9 mouse cellular contexts compared by ENCODE assay signal in the genomic region with DNA sequence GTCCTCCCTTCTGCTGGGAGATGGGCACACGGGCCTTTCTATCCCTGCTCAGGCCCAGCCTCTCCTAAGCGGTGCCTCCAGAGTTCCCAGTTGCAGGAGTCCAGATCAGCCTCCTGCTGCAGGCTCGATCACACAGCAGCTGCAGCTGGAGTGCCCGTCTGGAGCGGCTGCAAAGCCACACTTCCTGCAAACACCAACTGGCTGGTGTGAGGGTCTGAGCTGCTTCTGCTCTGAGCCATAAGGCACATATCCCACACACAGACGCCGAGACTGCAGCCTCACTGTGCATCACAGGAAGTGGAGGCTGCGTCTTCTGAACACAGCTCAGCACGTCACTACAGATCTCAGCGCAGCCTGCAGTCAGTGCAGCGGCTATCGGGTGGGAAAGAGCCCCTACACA. TPM values are rescaled to one million over a fixed set of nuclear protein-coding genes. Genes with fewer than 3 reads are reported as not detected.
DNase-seq lines count a peak whose midpoint lies in the region; ATAC-seq and TF ChIP-seq lines count a peak whose summit lies in the region.
"Had no signal": no experiment of that assay in that cellular context is flagged by ENCODE, and none has a peak within 500 bp of the region (broad histone marks: within the 10 kb centered on the region; RNA-seq: fewer than 3 reads in every experiment).

No protein-coding gene starts in this region.

- ATAC-seq in forebrain, embryonic 12.5 days (ENCODE audit: low FRiP score), result no peak
- ATAC-seq in stomach, embryonic 14.5 days (ENCODE audit: insufficient number of reproducible peaks, insufficient read depth, low FRiP score, low read depth), result 0 out of 2 replicates have a peak, but pooled peaks have one; percentile 19
- ATAC-seq in stomach, postnatal 0 days (ENCODE audit: low FRiP score, low TSS enrichment), result no peak
- no peak for ATAC-seq in midbrain, embryonic 15.5 days (replicated peaks)

- TF ChIP-seq CTCF in stomach, postnatal 0 days (IDR thresholded peaks at IDR 0.05; ENCODE audit: low read depth), result no peak

- no peak overlapping the region for H3K9ac ChIP-seq in forebrain, embryonic 12.5 days
- no peak overlapping the region for H3K9ac ChIP-seq in stomach, embryonic 14.5 days (replicated peaks; ENCODE audit: low read depth, low read length)
- no peak overlapping the region for H3K9ac ChIP-seq in stomach, postnatal 0 days (ENCODE audit: low read length)
- no peak overlapping the region for H3K9ac ChIP-seq in midbrain, embryonic 15.5 days

- TF ChIP-seq EP300 in stomach, postnatal 0 days (optimal IDR thresholded peaks at IDR 0.05), result no peak

- WGBS in forebrain, embryonic 12.5 days, result 62% methylated on average over 12 of the region's 12 CpGs
- WGBS in forebrain, embryonic 10.5 days, result 70% methylated on average over 12 of the region's 12 CpGs
- 44% methylated on average over 12 of the region's 12 CpGs for WGBS in stomach, embryonic 14.5 days
- 59% methylated on average over 12 of the region's 12 CpGs for WGBS in stomach, postnatal 0 days
- whole genome bisulfite sequencing in midbrain, embryonic 15.5 days, result 57% methylated on average over 12 of the region's 12 CpGs

- peaks cover 44% of the 10 kb centered on the region for H3K4me1 ChIP-seq in forebrain, embryonic 12.5 days
- peaks cover 67% of the 10 kb centered on the region for H3K4me1 ChIP-seq in forebrain, embryonic 10.5 days
- peaks cover 24% of the 10 kb centered on the region for H3K4me1 ChIP-seq in stomach, embryonic 14.5 days (ENCODE audit: control insufficient read depth, insufficient read depth, low read length)
- peaks cover 7% of the 10 kb centered on the region for H3K4me1 ChIP-seq in stomach, postnatal 0 days (replicated peaks; ENCODE audit: control insufficient read depth, insufficient read depth)
- peaks cover 72% of the 10 kb centered on the region for H3K4me1 ChIP-seq in midbrain, embryonic 15.5 days

- DNase-seq in forebrain, embryonic 10.5 days (ENCODE audit: extremely low spot score, low spot score), result no peak
- DNase-seq in stomach, postnatal 0 days (ENCODE audit: low spot score), result no peak
- DNase-seq in layer of hippocampus, adult 9-11 months, result peak; percentile 83
- DNase-seq in thymus, postnatal 4 days, result peak; percentile 73
- no peak for DNase-seq in gastrocnemius, postnatal 10 days

- H3K27ac ChIP-seq in forebrain, embryonic 12.5 days, result peak overlapping the region; percentile 37
- H3K27ac ChIP-seq in forebrain, embryonic 10.5 days, result no peak overlapping the region
- H3K27ac ChIP-seq in stomach, embryonic 14.5 days (ENCODE audit: low read length), result no peak overlapping the region
- H3K27ac ChIP-seq in stomach, postnatal 0 days (replicated peaks), result no peak overlapping the region
- peak overlapping the region; percentile 61 for H3K27ac ChIP-seq in midbrain, embryonic 15.5 days

- H3K4me2 ChIP-seq in forebrain, embryonic 12.5 days, result 0 out of 2 replicates have a peak overlapping the region, but pooled peaks have one; percentile 1
- no peak overlapping the region for H3K4me2 ChIP-seq in stomach, embryonic 14.5 days (replicated peaks; ENCODE audit: low read depth, low read length)
- H3K4me2 ChIP-seq in stomach, postnatal 0 days (replicated peaks; ENCODE audit: low read depth), result no peak overlapping the region; the same call in 1 of the 2 replicates
- peak overlapping the region; percentile 7; the same call in 1 of the 2 replicates for H3K4me2 ChIP-seq in midbrain, embryonic 15.5 days

- no peaks in the 10 kb centered on the region for H3K9me3 ChIP-seq in forebrain, embryonic 12.5 days
- no peaks in the 10 kb centered on the region for H3K9me3 ChIP-seq in forebrain, embryonic 10.5 days
- no peaks in the 10 kb centered on the region for H3K9me3 ChIP-seq in stomach, embryonic 14.5 days (ENCODE audit: control insufficient read depth, low read depth, low read length)
- H3K9me3 ChIP-seq in stomach, postnatal 0 days (ENCODE audit: control insufficient read depth, low read length), result no peaks in the 10 kb centered on the region
- no peaks in the 10 kb centered on the region for H3K9me3 ChIP-seq in midbrain, embryonic 15.5 days

- H3K4me3 ChIP-seq in forebrain, embryonic 12.5 days (replicated peaks), result no peak overlapping the region
- H3K4me3 ChIP-seq in forebrain, embryonic 10.5 days, result no peak overlapping the region
- no peak overlapping the region for H3K4me3 ChIP-seq in stomach, embryonic 14.5 days (ENCODE audit: low read depth, low read length)
- H3K4me3 ChIP-seq in stomach, postnatal 0 days (ENCODE audit: low read depth, low read length), result no peak overlapping the region
- H3K4me3 ChIP-seq in midbrain, embryonic 15.5 days, result no peak overlapping the region

- peaks cover 47% of the 10 kb centered on the region for H3K27me3 ChIP-seq in forebrain, embryonic 12.5 days
- peaks cover 81% of the 10 kb centered on the region for H3K27me3 ChIP-seq in forebrain, embryonic 10.5 days (ENCODE audit: poor library complexity, severe bottlenecking)
- no peaks in the 10 kb centered on the region for H3K27me3 ChIP-seq in stomach, embryonic 14.5 days (ENCODE audit: control insufficient read depth, insufficient read depth, low read length)
- H3K27me3 ChIP-seq in stomach, postnatal 0 days (ENCODE audit: control insufficient read depth, insufficient read depth, low read length), result no peaks in the 10 kb centered on the region
- H3K27me3 ChIP-seq in midbrain, embryonic 15.5 days (replicated peaks), result no peaks in the 10 kb centered on the region

- no peaks in the 10 kb centered on the region for H3K36me3 ChIP-seq in forebrain, embryonic 12.5 days (replicated peaks)
- no peaks in the 10 kb centered on the region for H3K36me3 ChIP-seq in forebrain, embryonic 10.5 days (replicated peaks)
- H3K36me3 ChIP-seq in stomach, embryonic 14.5 days (ENCODE audit: control insufficient read depth, insufficient read depth, low read length), result no peaks in the 10 kb centered on the region
- H3K36me3 ChIP-seq in stomach, postnatal 0 days (ENCODE audit: control insufficient read depth, insufficient read depth, low read length), result no peaks in the 10 kb centered on the region
- H3K36me3 ChIP-seq in midbrain, embryonic 15.5 days (replicated peaks), result no peaks in the 10 kb centered on the region

RNA-seq across cellular contexts. Expression of a gene that starts 32.1 kb away (rescaled TPM):
- 12.2 and 12.4 TPM in 2 replicates for polyA plus RNA-seq in forebrain, embryonic 12.5 days (2016; fragmentation: Nextera tagmentation; extraction: Ambion mirVana)
- polyA plus RNA-seq in forebrain, embryonic 10.5 days (2016; fragmentation: Nextera tagmentation; extraction: Ambion mirVana), result 1.6 and 2.4 TPM in 2 replicates
- polyA plus RNA-seq in stomach, embryonic 14.5 days (2014; fragmentation: Nextera tagmentation; extraction: Ambion mirVana), result 4.1 and 4.4 TPM in 2 replicates
- 1.8 and 2.4 TPM in 2 replicates for polyA plus RNA-seq in stomach, postnatal 0 days (2015; fragmentation: Nextera tagmentation; extraction: Ambion mirVana)
- 20.2 and 21.4 TPM in 2 replicates for polyA plus RNA-seq in midbrain, embryonic 15.5 days (2015; fragmentation: Nextera tagmentation; extraction: Ambion mirVana)
- total RNA-seq in gastrocnemius, postnatal 10 days (2021), result 10 to 100 TPM; 19.0 to 20.1 TPM

RNA-seq across cellular contexts. Expression of a gene that starts 44.3 kb away (rescaled TPM):
- polyA plus RNA-seq in forebrain, embryonic 12.5 days (2016; fragmentation: Nextera tagmentation; extraction: Ambion mirVana), result not detected in 2 replicates
- polyA plus RNA-seq in forebrain, embryonic 10.5 days (2016; fragmentation: Nextera tagmentation; extraction: Ambion mirVana), result not detected in 2 replicates
- polyA plus RNA-seq in stomach, embryonic 14.5 days (2014; fragmentation: Nextera tagmentation; extraction: Ambion mirVana), result not detected in 2 replicates
- polyA plus RNA-seq in stomach, postnatal 0 days (2015; fragmentation: Nextera tagmentation; extraction: Ambion mirVana), result 0.08 TPM in 1 of 2 replicates, not detected in the other
- polyA plus RNA-seq in midbrain, embryonic 15.5 days (2015; fragmentation: Nextera tagmentation; extraction: Ambion mirVana), result not detected in 2 replicates
- total RNA-seq in gastrocnemius, postnatal 10 days (2021), result not detected
- polyA plus RNA-seq: frontal cortex, adult 2 months had no signal

RNA-seq across cellular contexts. Expression of a gene that starts 55.4 kb away (rescaled TPM):
- polyA plus RNA-seq in forebrain, embryonic 12.5 days (2016; fragmentation: Nextera tagmentation; extraction: Ambion mirVana), result 42.2 and 44.2 TPM in 2 replicates
- polyA plus RNA-seq in forebrain, embryonic 10.5 days (2016; fragmentation: Nextera tagmentation; extraction: Ambion mirVana), result 41.0 and 44.1 TPM in 2 replicates
- 55.9 and 66.9 TPM in 2 replicates for polyA plus RNA-seq in stomach, embryonic 14.5 days (2014; fragmentation: Nextera tagmentation; extraction: Ambion mirVana)
- 48.0 and 49.5 TPM in 2 replicates for polyA plus RNA-seq in stomach, postnatal 0 days (2015; fragmentation: Nextera tagmentation; extraction: Ambion mirVana)
- 120 and 126 TPM in 2 replicates for polyA plus RNA-seq in midbrain, embryonic 15.5 days (2015; fragmentation: Nextera tagmentation; extraction: Ambion mirVana)
- 10 to 100 TPM; 52.7 to 52.8 TPM for total RNA-seq in gastrocnemius, postnatal 10 days (2021)

RNA-seq across cellular contexts. Expression of a gene that starts 55.6 kb away (rescaled TPM):
- polyA plus RNA-seq in forebrain, embryonic 12.5 days (2016; fragmentation: Nextera tagmentation; extraction: Ambion mirVana), result 4.2 and 5.0 TPM in 2 replicates
- 4.6 and 5.5 TPM in 2 replicates for polyA plus RNA-seq in forebrain, embryonic 10.5 days (2016; fragmentation: Nextera tagmentation; extraction: Ambion mirVana)
- polyA plus RNA-seq in stomach, embryonic 14.5 days (2014; fragmentation: Nextera tagmentation; extraction: Ambion mirVana), result 12.6 and 14.6 TPM in 2 replicates
- polyA plus RNA-seq in stomach, postnatal 0 days (2015; fragmentation: Nextera tagmentation; extraction: Ambion mirVana), result 8.2 TPM in 2 replicates
- polyA plus RNA-seq in midbrain, embryonic 15.5 days (2015; fragmentation: Nextera tagmentation; extraction: Ambion mirVana), result 7.2 and 9.0 TPM in 2 replicates
- 1 to 10 TPM; 4.5 to 7.4 TPM for total RNA-seq in gastrocnemius, postnatal 10 days (2021)

Comparison
In these comparisons a context has a peak if more than half of its experiments do, and no peak if none do; other contexts are left out.
1. H3K27ac ChIP-seq: peak in forebrain, embryonic 12.5 days (single experiment) and midbrain, embryonic 15.5 days (single experiment); none in forebrain, embryonic 10.5 days (single experiment), stomach, embryonic 14.5 days (single experiment) and stomach, postnatal 0 days (single experiment).
2. H3K4me2 ChIP-seq: peak in forebrain, embryonic 12.5 days (single experiment) and midbrain, embryonic 15.5 days (single experiment); none in stomach, embryonic 14.5 days (single experiment) and stomach, postnatal 0 days (single experiment).
3. DNase-seq: peak in layer of hippocampus, adult 9-11 months (single experiment) and thymus, postnatal 4 days (single experiment); none in forebrain, embryonic 10.5 days (single experiment), stomach, postnatal 0 days (single experiment) and gastrocnemius, postnatal 10 days (single experiment).